Mouse (Mus musculus) embryonic facial prominence, embryonic 15.5 days (tissue): Measurements from ENCODE around the gene Thoc7. TPM values are rescaled to one million over a fixed set of nuclear protein-coding genes. Genes with fewer than 3 reads are reported as not detected.

Experiments used
- ATAC-seq: fragments of 200-750 bp; cut with Nextera tagmentation; 2 replicates; pipeline ENCODE4 v1.8.0; 2017; ENCODE audit warnings: low read depth, moderate TSS enrichment; ENCODE audit not compliant: insufficient number of reproducible peaks, low FRiP score, low TSS enrichment
- H3K27ac ChIP-seq: fragments of 300-500 bp; sonication (generic); replicated peaks from 2 replicates; pipeline ENCODE4 v1.5.1; 2015; ENCODE audit warnings: mild to moderate bottlenecking, inconsistent platforms
- H3K27me3 ChIP-seq: fragments of 300-500 bp; sonication (generic); 2 replicates; pipeline ENCODE4 v1.6.1; 2015; ENCODE audit warnings: inconsistent platforms
- H3K36me3 ChIP-seq: fragments of 300-500 bp; sonication (generic); 2 replicates; pipeline ENCODE4 v1.6.1; 2015; ENCODE audit warnings: mild to moderate bottlenecking, inconsistent platforms
- H3K4me1 ChIP-seq: fragments of 300-500 bp; sonication (generic); 2 replicates; pipeline ENCODE4 v1.6.1; 2015; ENCODE audit warnings: inconsistent platforms
- H3K4me2 ChIP-seq: fragments of 300-500 bp; sonication (generic); replicated peaks from 2 replicates; pipeline ENCODE4 v1.6.1; 2015; ENCODE audit warnings: mild to moderate bottlenecking, inconsistent platforms
- H3K4me3 ChIP-seq: fragments of 300-500 bp; sonication (generic); replicated peaks from 2 replicates; pipeline ENCODE4 v1.5.1; 2015; ENCODE audit warnings: mild to moderate bottlenecking, inconsistent platforms
- H3K9ac ChIP-seq: fragments of 300-500 bp; sonication (generic); 2 replicates; pipeline ENCODE4 v1.6.1; 2015; ENCODE audit warnings: inconsistent platforms
- H3K9me3 ChIP-seq: fragments of 300-500 bp; sonication (generic); replicated peaks from 2 replicates; pipeline ENCODE4 v1.6.1; 2016; ENCODE audit warnings: inconsistent platforms
- WGBS: fragments of 180-500 bp; shearing (Covaris S2); methylation state at CpG from one replicate; pipeline ENCODE4 v1.1.7; 2015; 5-methylcytosine and 5-hydroxymethylcytosine counted together
- polyA plus RNA-seq: library from polyadenylated mRNA; unstranded; fragments of >200 nt; fragmentation: Nextera tagmentation; extraction: Ambion mirVana; gene quantifications from 2 replicates; pipeline ENCODE4 v1.2.1, GENCODE M21; 2015

The Thoc7 gene
- 160 and 169 TPM in 2 replicates for polyA plus RNA-seq

DNA sequence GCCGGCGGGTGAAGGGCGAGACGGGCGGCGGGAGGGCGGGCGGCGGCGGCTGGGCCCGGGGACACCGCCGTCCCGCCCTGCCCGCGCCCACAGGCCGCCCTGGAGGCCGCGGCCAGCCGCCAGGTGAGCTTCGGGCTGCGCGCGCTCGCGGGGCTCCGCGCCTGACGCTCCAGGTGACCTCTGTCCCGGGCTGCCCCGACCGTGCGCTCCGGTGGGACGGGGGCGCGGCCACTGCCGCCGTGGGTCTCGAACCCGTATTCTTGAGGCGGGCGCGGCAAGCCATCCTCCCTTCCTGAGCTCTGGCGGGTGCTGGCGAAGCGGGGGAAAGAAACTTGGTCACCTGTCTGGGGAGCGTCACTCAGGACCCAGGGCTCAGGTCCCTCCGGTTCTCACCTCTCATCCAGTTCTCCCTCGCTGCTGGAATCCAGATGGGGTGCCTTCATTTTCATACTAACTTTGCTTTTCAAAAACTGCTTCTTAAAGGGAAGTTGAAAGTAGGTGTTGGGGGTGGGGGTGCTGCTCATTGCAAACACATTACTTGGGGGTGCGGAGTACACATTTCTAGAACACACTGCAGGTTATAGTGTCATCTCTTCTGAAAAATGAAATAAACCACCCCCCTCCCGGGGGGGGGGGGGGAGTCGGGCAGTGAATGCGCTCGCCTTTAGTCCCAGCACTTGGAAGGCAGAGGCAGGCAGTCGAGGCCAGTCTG, at the start of gene Thoc7, which contains the start of gene Atxn7:
TSS of gene Thoc7 (minus strand) at position 452 of the 712 bp plus-strand sequence.
TSS of gene Atxn7 (plus strand) at position 40 of the 712 bp plus-strand sequence.
- no peaks in the 10 kb centered on the region for H3K36me3 ChIP-seq
- no peaks in the 10 kb centered on the region for H3K27me3 ChIP-seq
- peak; percentile 66 for ATAC-seq
- peak within 1 kb of the TSS; percentile 58 for H3K4me2 ChIP-seq
- peak within 1 kb of the TSS; percentile 84 for H3K27ac ChIP-seq
- H3K9me3 ChIP-seq: no peaks in the 10 kb centered on the region
- H3K9ac ChIP-seq: peak within 1 kb of the TSS; percentile 81
- H3K4me3 ChIP-seq: peak within 1 kb of the TSS; percentile 89
- WGBS: 4% methylated on average over 29 of the region's 56 CpGs
- peaks cover 9% of the 10 kb centered on the region; the same call in 1 of the 2 replicates for H3K4me1 ChIP-seq

DNA sequence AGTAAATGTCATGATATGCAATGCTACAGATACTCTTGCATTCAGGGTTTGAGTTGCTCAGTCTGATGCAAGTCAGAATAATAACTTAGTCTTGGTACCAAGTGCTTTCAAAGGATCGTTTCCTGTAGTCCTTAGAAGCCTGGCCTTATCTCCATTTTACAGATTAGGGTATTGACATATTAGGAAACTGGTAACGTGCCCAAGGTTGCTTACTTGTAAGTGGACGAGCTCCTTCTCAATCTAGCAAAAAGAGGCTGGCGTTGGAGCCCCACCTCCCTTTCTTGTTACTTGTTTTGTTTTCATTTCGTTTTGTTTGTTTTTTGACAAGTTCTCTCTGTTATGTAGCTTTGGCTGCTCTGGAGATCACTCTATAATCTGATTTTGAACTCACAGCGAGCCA, 48.1 kb upstream of the Thoc7 start:
- Histone ChIP-seq H3K4me3 (no peak overlapping the region), H3K27ac (no peak overlapping the region), H3K4me1 (peaks cover 15% of the 10 kb centered on the region), H3K36me3 (no peaks in the 10 kb centered on the region), H3K4me2 (no peak overlapping the region), H3K9ac (no peak overlapping the region), H3K27me3 (no peaks in the 10 kb centered on the region), H3K9me3 (no peaks in the 10 kb centered on the region)
- 74% methylated on average over 6 of the region's 6 CpGs for WGBS
- no peak for ATAC-seq

DNA sequence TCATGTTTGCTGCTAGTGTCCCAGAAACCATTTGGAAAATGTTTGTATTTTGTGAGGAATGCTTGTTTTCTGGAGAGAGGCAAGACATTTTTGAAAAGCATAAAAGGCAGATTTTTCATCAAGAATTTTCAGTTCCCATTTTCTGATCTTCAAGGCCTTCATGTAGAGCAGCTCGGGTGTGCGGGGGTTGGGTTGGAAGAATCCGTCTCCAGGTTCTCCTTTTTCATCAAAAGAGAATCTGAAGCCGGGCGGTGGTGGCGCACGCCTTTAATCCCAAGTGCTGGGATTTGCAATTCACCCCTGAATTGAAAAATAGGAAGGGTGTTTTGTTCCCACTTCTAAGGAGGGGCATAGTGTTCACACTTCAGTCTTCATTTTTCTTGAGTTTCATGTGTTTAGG, 41.1 kb upstream of the Thoc7 start:
- H3K36me3 ChIP-seq: no peaks in the 10 kb centered on the region
- H3K27ac ChIP-seq: no peak overlapping the region
- no peak overlapping the region for H3K4me3 ChIP-seq
- no peak for ATAC-seq
- no peaks in the 10 kb centered on the region for H3K27me3 ChIP-seq
- no peaks in the 10 kb centered on the region for H3K9me3 ChIP-seq
- no peak overlapping the region for H3K4me2 ChIP-seq
- no peaks in the 10 kb centered on the region for H3K4me1 ChIP-seq
- WGBS: 96% methylated on average over 7 of the region's 7 CpGs
- no peak overlapping the region for H3K9ac ChIP-seq

DNA sequence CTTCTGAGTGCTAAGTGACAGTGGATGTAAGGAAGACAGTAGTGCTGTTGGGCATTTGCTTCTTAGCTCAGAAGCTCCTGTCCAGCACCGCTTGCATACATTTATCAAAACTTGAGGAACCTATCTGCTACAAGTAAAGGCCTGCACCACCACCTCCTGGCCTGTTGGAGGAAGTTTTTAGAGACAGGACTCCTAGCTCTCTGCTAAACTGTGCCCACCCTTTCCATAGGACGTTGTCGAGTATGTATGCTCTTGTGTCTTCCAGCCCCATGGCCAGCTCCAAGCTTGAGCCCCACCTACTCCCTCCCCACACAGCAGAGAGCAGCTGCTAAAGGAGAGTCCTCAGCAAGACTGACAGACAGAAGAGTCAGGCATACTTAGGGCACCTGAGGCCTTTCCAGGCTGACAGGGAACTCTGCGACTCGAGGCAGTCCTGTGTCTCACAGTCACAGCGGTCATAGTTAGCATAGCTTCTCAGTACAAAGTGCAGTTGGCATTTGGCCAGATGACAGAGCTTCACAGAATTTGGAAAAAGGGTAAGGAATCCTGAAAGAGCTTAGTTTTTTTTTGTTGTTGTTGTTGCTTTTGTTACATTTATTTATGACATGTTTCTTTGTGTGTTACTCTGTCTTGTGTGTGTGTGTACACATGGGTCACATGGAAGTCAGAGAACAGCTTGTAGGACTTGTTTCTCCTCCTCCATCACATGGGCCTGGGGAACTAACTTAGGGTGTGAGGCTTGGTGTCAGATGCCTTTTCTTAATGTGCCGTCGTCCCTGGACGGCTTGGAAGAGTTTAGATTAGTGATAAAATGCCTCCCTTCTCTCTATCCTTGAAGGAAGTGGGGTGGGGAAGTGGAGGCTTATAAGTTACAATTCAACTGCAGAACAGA, 33.8 kb upstream of the Thoc7 start:
- H3K27ac ChIP-seq: no peak overlapping the region
- H3K4me2 ChIP-seq: no peak overlapping the region
- ATAC-seq: no peak
- H3K4me1 ChIP-seq: no peaks in the 10 kb centered on the region
- WGBS: 60% methylated on average over 9 of the region's 9 CpGs
- no peaks in the 10 kb centered on the region for H3K36me3 ChIP-seq
- H3K9me3 ChIP-seq: no peaks in the 10 kb centered on the region
- no peak overlapping the region for H3K9ac ChIP-seq
- no peaks in the 10 kb centered on the region for H3K27me3 ChIP-seq
- no peak overlapping the region for H3K4me3 ChIP-seq

DNA sequence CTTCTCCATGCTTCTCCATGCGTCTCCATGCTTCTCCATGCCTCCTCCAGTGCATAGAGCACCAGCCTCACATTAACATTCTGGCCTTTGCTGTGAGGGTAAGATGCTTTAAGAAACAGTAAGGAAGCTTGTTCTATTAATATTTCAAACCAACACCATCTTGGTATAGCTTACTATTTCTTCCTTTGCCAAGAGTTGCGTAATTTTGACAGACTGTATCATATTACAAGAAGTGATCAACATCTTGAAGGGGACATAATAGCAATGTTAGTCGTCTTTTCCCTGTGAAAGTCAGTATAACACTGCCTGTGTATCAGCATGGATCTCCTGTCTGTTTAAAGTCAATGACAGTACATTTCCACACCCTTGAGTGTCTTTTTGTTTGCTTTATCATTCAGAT, 29.1 kb upstream of the Thoc7 start:
- Histone ChIP-seq H3K4me3 (no peak overlapping the region), H3K4me2 (no peak overlapping the region), H3K4me1 (no peaks in the 10 kb centered on the region), H3K27me3 (no peaks in the 10 kb centered on the region), H3K9me3 (no peaks in the 10 kb centered on the region), H3K36me3 (no peaks in the 10 kb centered on the region), H3K9ac (no peak overlapping the region), H3K27ac (no peak overlapping the region)
- whole genome bisulfite sequencing: 72% methylated on average over 3 of the region's 3 CpGs
- no peak for ATAC-seq

DNA sequence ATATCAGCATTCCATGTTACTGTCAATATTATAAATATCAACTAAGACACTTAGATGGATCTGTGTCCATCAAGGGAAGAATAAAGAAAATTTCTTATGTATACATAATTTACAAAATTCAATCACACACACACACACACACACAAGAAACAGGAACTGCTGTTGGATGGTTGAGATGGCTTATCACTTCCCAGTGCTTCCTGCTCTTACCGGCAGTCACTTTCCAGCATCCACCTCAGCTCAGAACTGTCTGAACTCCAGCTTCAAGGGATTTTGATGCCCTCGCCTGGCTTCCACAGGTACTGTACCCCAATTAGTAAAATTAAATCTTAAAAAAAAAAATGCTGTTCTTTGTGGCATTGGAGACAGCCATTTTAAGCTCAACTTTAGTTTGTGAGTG, 26.7 kb upstream of the Thoc7 start:
- WGBS: 63% methylated on average over 2 of the region's 2 CpGs
- no peak overlapping the region for H3K4me2 ChIP-seq

DNA sequence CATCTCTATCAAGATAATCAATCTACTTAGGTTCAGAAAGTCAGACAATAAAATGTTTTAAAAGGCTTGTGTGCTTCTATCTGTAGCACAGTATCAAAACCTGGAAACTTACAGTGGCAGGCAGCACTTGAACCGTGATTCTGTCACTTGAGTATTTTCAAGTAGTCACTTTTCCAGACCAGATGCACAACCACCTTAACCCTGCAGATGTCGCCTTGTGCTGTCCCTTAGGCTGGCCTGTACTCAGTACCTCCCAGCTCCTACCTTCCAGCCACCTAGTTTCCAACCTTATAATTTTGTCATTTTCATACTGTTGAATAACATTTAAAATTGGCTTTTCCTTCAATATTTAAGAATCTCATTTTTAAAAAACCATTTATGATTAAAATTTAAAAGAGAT, 20.5 kb upstream of the Thoc7 start:
- Histone ChIP-seq H3K36me3 (no peaks in the 10 kb centered on the region), H3K27ac (no peak overlapping the region), H3K9ac (no peak overlapping the region), H3K27me3 (no peaks in the 10 kb centered on the region), H3K4me3 (no peak overlapping the region), H3K9me3 (no peaks in the 10 kb centered on the region), H3K4me2 (no peak overlapping the region), H3K4me1 (no peaks in the 10 kb centered on the region)
- WGBS: 56% methylated on average over 2 of the region's 2 CpGs
- no peak for ATAC-seq

More for the DNA sequence above, 26.7 kb upstream of the Thoc7 start:
- Histone ChIP-seq H3K9me3 (no peaks in the 10 kb centered on the region), H3K4me3 (no peak overlapping the region), H3K27ac (no peak overlapping the region), H3K9ac (no peak overlapping the region), H3K4me1 (no peaks in the 10 kb centered on the region), H3K36me3 (no peaks in the 10 kb centered on the region), H3K27me3 (no peaks in the 10 kb centered on the region)
- no peak for ATAC-seq

DNA sequence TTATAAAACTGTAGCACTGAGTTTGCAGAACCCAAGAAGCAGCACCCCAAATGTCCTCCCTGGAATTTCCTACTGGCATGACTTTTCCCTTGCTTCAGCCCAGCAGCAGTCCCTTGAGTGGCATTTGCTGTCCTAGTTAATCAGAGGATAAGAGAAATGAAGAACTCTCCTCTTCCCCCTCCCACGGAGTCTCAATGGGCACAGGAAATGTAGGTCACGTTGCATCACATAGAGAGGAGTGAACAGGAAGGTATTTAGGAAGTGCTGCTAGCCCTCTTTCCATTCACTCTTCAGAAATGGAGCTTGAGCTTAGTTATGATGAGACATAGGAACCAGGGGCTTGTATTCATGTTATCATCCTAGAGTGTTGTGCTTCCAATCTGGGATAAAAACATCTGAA, 19.6 kb upstream of the Thoc7 start:
- 37% methylated on average over 2 of the region's 2 CpGs for WGBS
- H3K4me1 ChIP-seq: no peaks in the 10 kb centered on the region
- no peaks in the 10 kb centered on the region for H3K27me3 ChIP-seq
- no peak overlapping the region for H3K9ac ChIP-seq
- no peaks in the 10 kb centered on the region for H3K9me3 ChIP-seq
- no peak overlapping the region for H3K4me2 ChIP-seq
- no peaks in the 10 kb centered on the region for H3K36me3 ChIP-seq
- no peak overlapping the region for H3K4me3 ChIP-seq
- ATAC-seq: no peak
- no peak overlapping the region for H3K27ac ChIP-seq

DNA sequence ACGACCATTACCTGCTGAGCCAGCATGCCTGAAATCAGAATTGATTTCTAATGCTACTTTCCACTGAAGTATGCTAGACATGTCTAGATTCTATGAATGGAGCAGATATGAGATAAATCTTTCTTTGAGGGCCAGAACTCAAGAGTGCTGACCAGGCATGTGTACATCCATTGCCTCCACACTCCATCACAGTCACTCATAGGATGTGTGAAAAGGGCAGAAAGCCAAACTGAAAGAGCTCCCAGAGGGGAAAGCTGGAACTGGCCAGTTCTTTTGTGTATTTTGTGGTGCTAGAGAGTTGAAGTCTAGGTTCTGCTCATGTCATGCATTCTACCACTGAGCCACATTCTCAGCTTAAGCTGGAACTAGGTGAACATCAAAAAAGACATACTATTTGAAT, 15.8 kb upstream of the Thoc7 start:
- WGBS: 71% methylated on average over 1 of the region's 1 CpGs

DNA sequence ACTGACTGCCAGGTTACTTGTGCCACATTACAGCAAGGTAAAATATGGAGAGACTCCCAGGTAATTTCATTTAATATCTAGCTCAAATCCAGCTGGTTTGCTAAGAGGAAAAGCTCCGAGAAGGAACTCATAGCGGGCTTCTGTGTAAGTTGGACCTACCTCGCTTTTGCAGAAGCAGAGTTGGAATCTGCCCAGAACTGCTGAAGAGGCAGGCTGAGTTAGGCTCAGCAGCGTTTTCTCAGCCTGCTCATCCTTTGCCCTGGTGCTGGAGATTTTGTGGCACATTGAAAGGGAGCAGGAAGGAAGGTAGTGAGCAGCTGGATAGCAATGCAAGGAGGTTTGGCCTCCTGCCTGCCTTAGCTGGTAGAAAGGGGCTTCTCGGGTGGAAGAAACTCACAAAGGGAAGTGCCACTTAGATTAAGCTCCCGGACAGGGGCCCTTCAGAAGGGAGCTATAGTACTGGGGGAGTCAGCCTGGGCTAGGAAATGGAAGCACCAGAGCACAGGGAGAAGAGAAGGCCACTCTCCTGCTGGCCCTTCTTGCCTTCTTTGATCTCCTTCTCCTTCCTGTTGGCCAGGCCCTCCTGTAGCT, 10.1 kb upstream of the Thoc7 start:
- H3K9me3 ChIP-seq: no peaks in the 10 kb centered on the region
- WGBS: 52% methylated on average over 6 of the region's 6 CpGs

More for the DNA sequence above, 15.8 kb upstream of the Thoc7 start:
- Histone ChIP-seq H3K27ac (no peak overlapping the region), H3K4me3 (no peak overlapping the region), H3K9ac (no peak overlapping the region), H3K27me3 (no peaks in the 10 kb centered on the region), H3K36me3 (no peaks in the 10 kb centered on the region), H3K4me1 (no peaks in the 10 kb centered on the region), H3K9me3 (no peaks in the 10 kb centered on the region), H3K4me2 (no peak overlapping the region)
- ATAC-seq: no peak

DNA sequence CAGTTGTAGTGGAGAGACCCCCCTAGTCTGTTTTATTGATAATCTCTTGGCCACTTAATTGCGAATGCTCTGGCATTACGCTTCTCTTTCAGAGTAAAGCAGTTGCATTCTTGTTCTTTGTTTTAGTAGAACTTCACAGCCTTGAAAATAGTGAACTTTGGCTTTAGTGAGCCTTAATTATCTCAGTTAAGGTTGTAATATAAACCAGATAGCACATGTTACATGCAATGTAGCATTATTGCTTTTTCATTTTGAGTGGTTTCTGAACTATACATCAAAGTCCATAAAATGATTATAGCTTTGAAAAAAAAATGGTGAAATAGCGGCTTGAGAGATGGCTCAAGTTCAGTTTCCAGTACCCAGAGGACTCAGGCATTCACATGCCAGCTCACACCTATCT, 8.9 kb upstream of the Thoc7 start:
- H3K9ac ChIP-seq: no peak overlapping the region
- no peaks in the 10 kb centered on the region for H3K9me3 ChIP-seq
- no peaks in the 10 kb centered on the region for H3K27me3 ChIP-seq
- no peak overlapping the region for H3K27ac ChIP-seq
- WGBS: 81% methylated on average over 3 of the region's 3 CpGs
- no peaks in the 10 kb centered on the region for H3K4me1 ChIP-seq
- H3K36me3 ChIP-seq: no peaks in the 10 kb centered on the region
- ATAC-seq: no peak
- H3K4me2 ChIP-seq: no peak overlapping the region
- no peak overlapping the region for H3K4me3 ChIP-seq

More for the DNA sequence above, 10.1 kb upstream of the Thoc7 start:
- H3K4me2 ChIP-seq: no peak overlapping the region
- H3K4me3 ChIP-seq: no peak overlapping the region
- no peaks in the 10 kb centered on the region for H3K4me1 ChIP-seq
- no peaks in the 10 kb centered on the region for H3K36me3 ChIP-seq
- H3K9ac ChIP-seq: no peak overlapping the region
- ATAC-seq: no peak
- H3K27me3 ChIP-seq: no peaks in the 10 kb centered on the region
- H3K27ac ChIP-seq: no peak overlapping the region
